Mouse (Mus musculus) spleen, adult 2 months (tissue): ENCODE data around the gene Bbof1.
A peak's percentile ranks its signal among the peaks of the same experiment; 100 is the strongest.

ENCODE experiments used
- CTCF ChIP-seq: fragments of 200-500 bp; IDR thresholded peaks from 2 replicates; pipeline ENCODE4 v1.5.1; 2011; ENCODE audit warnings: mild to moderate bottlenecking, inconsistent platforms; ENCODE audit not compliant: insufficient read depth, insufficient read length, insufficient replicate concordance; ENCODE audit errors: extremely low read depth
- POLR2A ChIP-seq: fragments of 200-500 bp; IDR thresholded peaks from 2 replicates; pipeline ENCODE4 v1.6.1; 2011; ENCODE audit warnings: low read depth, low read length, inconsistent platforms

GRCm38 (mm10) chr12:84408819-84409507 lies at the start of gene Bbof1, which contains the start of gene Entpd5:
- TF ChIP-seq CTCF (no peak), POLR2A (peak; percentile 25; the same call in 1 of the 2 replicates)
